Mouse (Mus musculus): ENCODE measurements around the gene Hlcs.

- TF ChIP-seq CTCF (IDR thresholded peaks at IDR 0.05): no peak
- TF ChIP-seq POLR2A (IDR thresholded peaks at IDR 0.05; ENCODE audit: insufficient read depth, low read depth, low read length): no peak
- TF ChIP-seq EP300 (IDR thresholded peaks at IDR 0.05; ENCODE audit: insufficient read depth, low read depth, low read length): no peak
Measured at GRCm38 (mm10) chr16:94287826-94288225, 25.5 kb downstream of the Hlcs start.

Measured in heart, adult 2 months (tissue).